In genomic region chr2:93198846-93199245, GRCm38 (mm10) we compare ENCODE assay signal across 9 mouse cellular contexts. TPM values are rescaled to one million over a fixed set of nuclear protein-coding genes. Genes with fewer than 3 reads are reported as not detected.
DNase-seq lines count a peak whose midpoint lies in the region; ATAC-seq lines count a peak whose summit lies in the region.
"Had no signal": no experiment of that assay in that cellular context is flagged by ENCODE, and none has a peak within 500 bp of the region (broad histone marks: within the 10 kb centered on the region; RNA-seq: fewer than 3 reads in every experiment).

No protein-coding gene starts in this region.

- intact Hi-C loops in heart, postnatal 10 days (cut with DNase I), result loop anchor here (1.0 to 5.0 kb wide), 2 partner anchors 130 to 297 kb away; no protein-coding TSS in a partner anchor

- peak; percentile 91 to 95 for DNase-seq in CD8-positive naive resting alpha-beta T cell, adult 2 months (ENCODE audit: low read depth in 2 of 2, low spot score in 2 of 2)
- DNase-seq in brain, embryonic 18.5 days (ENCODE audit: low read depth, low spot score), result peak; percentile 62
- peak; percentile 95 for DNase-seq in forebrain, embryonic 11.5 days (ENCODE audit: low spot score)
- peak; percentile 94 to 98 for DNase-seq in heart, postnatal 10 days
- DNase-seq in kidney, postnatal 25 days, result peak; percentile 89 to 98
- peak; percentile 67 for DNase-seq in liver, embryonic 13.5 days
- peak; percentile 91 for DNase-seq in neural tube, embryonic 11.5 days (ENCODE audit: low spot score)

- H3K9ac ChIP-seq in forebrain, embryonic 11.5 days (ENCODE audit: low read length), result no peak overlapping the region
- H3K9ac ChIP-seq in liver, embryonic 13.5 days, result no peak overlapping the region
- H3K9ac ChIP-seq in neural tube, embryonic 11.5 days (ENCODE audit: low read length), result no peak overlapping the region
- no peak overlapping the region for H3K9ac ChIP-seq in stomach, embryonic 14.5 days (replicated peaks; ENCODE audit: low read depth, low read length)
- H3K9ac ChIP-seq: embryonic facial prominence, embryonic 13.5 days had no signal

- 29% methylated on average over 3 of the region's 3 CpGs for WGBS in forebrain, embryonic 11.5 days
- 18% methylated on average over 3 of the region's 3 CpGs for WGBS in liver, embryonic 13.5 days (ENCODE audit: insufficient replicate concordance)
- 31% methylated on average over 3 of the region's 3 CpGs for WGBS in neural tube, embryonic 11.5 days
- 10% methylated on average over 3 of the region's 3 CpGs for WGBS in stomach, embryonic 14.5 days

- no peak overlapping the region for H3K27ac ChIP-seq in forebrain, embryonic 11.5 days (ENCODE audit: low read depth, low read length)
- H3K27ac ChIP-seq in liver, embryonic 13.5 days, result no peak overlapping the region
- H3K27ac ChIP-seq in neural tube, embryonic 11.5 days (ENCODE audit: low read depth, low read length), result no peak overlapping the region
- no peak overlapping the region for H3K27ac ChIP-seq in stomach, embryonic 14.5 days (ENCODE audit: low read length)
- H3K27ac ChIP-seq: embryonic facial prominence, embryonic 13.5 days had no signal

- H3K4me3 ChIP-seq in forebrain, embryonic 11.5 days (ENCODE audit: low read depth, low read length), result no peak overlapping the region
- no peak overlapping the region for H3K4me3 ChIP-seq in liver, embryonic 13.5 days (replicated peaks)
- no peak overlapping the region for H3K4me3 ChIP-seq in neural tube, embryonic 11.5 days (ENCODE audit: low read depth, low read length)
- H3K4me3 ChIP-seq in stomach, embryonic 14.5 days (ENCODE audit: low read depth, low read length), result no peak overlapping the region
- H3K4me3 ChIP-seq: embryonic facial prominence, embryonic 13.5 days had no signal

- no peaks in the 10 kb centered on the region for H3K27me3 ChIP-seq in forebrain, embryonic 11.5 days (ENCODE audit: control insufficient read depth, insufficient read depth, low read length)
- H3K27me3 ChIP-seq in liver, embryonic 13.5 days, result 0 out of 2 replicates have a peak, but pooled peaks cover 5% of the 10 kb centered on the region
- H3K27me3 ChIP-seq in neural tube, embryonic 11.5 days (ENCODE audit: control insufficient read depth, insufficient read depth, low read length), result no peaks in the 10 kb centered on the region
- H3K27me3 ChIP-seq in stomach, embryonic 14.5 days (ENCODE audit: control insufficient read depth, insufficient read depth, low read length), result no peaks in the 10 kb centered on the region
- H3K27me3 ChIP-seq: embryonic facial prominence, embryonic 13.5 days had no signal

- H3K36me3 ChIP-seq in forebrain, embryonic 11.5 days (ENCODE audit: control insufficient read depth, insufficient read depth, low read length), result no peaks in the 10 kb centered on the region; the same call in 1 of the 2 replicates
- no peaks in the 10 kb centered on the region for H3K36me3 ChIP-seq in liver, embryonic 13.5 days
- peaks cover 2% of the 10 kb centered on the region for H3K36me3 ChIP-seq in neural tube, embryonic 11.5 days (ENCODE audit: control insufficient read depth, insufficient read depth, low read length)
- no peaks in the 10 kb centered on the region for H3K36me3 ChIP-seq in stomach, embryonic 14.5 days (ENCODE audit: control insufficient read depth, insufficient read depth, low read length)

- peak; percentile 51 for ATAC-seq in forebrain, embryonic 11.5 days (replicated peaks; ENCODE audit: low FRiP score)
- no peak; the same call in 1 of the 2 replicates for ATAC-seq in liver, embryonic 13.5 days (ENCODE audit: low read depth)
- ATAC-seq in neural tube, embryonic 11.5 days (ENCODE audit: insufficient read depth, low FRiP score, low TSS enrichment), result peak; percentile 57
- ATAC-seq in stomach, embryonic 14.5 days (ENCODE audit: insufficient number of reproducible peaks, insufficient read depth, low FRiP score, low read depth), result peak; percentile 11; the same call in 1 of the 2 replicates

- no peaks in the 10 kb centered on the region for H3K9me3 ChIP-seq in forebrain, embryonic 11.5 days (ENCODE audit: control insufficient read depth, low read length)
- no peaks in the 10 kb centered on the region for H3K9me3 ChIP-seq in liver, embryonic 13.5 days (replicated peaks)
- H3K9me3 ChIP-seq in neural tube, embryonic 11.5 days (ENCODE audit: control insufficient read depth, low read length), result no peaks in the 10 kb centered on the region
- H3K9me3 ChIP-seq in stomach, embryonic 14.5 days (ENCODE audit: control insufficient read depth, low read depth, low read length), result no peaks in the 10 kb centered on the region
- H3K9me3 ChIP-seq: embryonic facial prominence, embryonic 13.5 days had no signal

- H3K4me1 ChIP-seq in forebrain, embryonic 11.5 days (replicated peaks; ENCODE audit: control insufficient read depth, insufficient read depth, low read length), result peaks cover 6% of the 10 kb centered on the region; the same call in 1 of the 2 replicates
- H3K4me1 ChIP-seq in liver, embryonic 13.5 days (replicated peaks), result peaks cover 4% of the 10 kb centered on the region; the same call in 1 of the 2 replicates
- peaks cover 22% of the 10 kb centered on the region for H3K4me1 ChIP-seq in neural tube, embryonic 11.5 days (ENCODE audit: control insufficient read depth, insufficient read depth, low read length)
- peaks cover 8% of the 10 kb centered on the region; the same call in 1 of the 2 replicates for H3K4me1 ChIP-seq in stomach, embryonic 14.5 days (ENCODE audit: control insufficient read depth, insufficient read depth, low read length)

- H3K4me2 ChIP-seq in forebrain, embryonic 11.5 days (ENCODE audit: low read depth, low read length, severe bottlenecking), result no peak overlapping the region
- H3K4me2 ChIP-seq in liver, embryonic 13.5 days, result no peak overlapping the region
- H3K4me2 ChIP-seq in neural tube, embryonic 11.5 days (ENCODE audit: low read depth), result no peak overlapping the region
- no peak overlapping the region for H3K4me2 ChIP-seq in stomach, embryonic 14.5 days (replicated peaks; ENCODE audit: low read depth, low read length)
- H3K4me2 ChIP-seq: embryonic facial prominence, embryonic 13.5 days had no signal

RNA-seq across cellular contexts. Expression of gene Trp53i11, which starts 11.5 kb away (rescaled TPM):
- polyA plus RNA-seq in forebrain, embryonic 11.5 days (2014; fragmentation: Nextera tagmentation; extraction: Ambion mirVana), result 155 and 170 TPM in 2 replicates
- 10 to 100 TPM; 77.4 to 80.7 TPM for total RNA-seq in heart, postnatal 10 days (2021)
- 1.5 and 2.2 TPM in 2 replicates for polyA plus RNA-seq in liver, embryonic 13.5 days (2015; fragmentation: Nextera tagmentation; extraction: Ambion mirVana)
- polyA plus RNA-seq in neural tube, embryonic 11.5 days (2014; fragmentation: Nextera tagmentation; extraction: Ambion mirVana), result 228 and 261 TPM in 2 replicates
- 54.6 and 56.6 TPM in 2 replicates for polyA plus RNA-seq in stomach, embryonic 14.5 days (2014; fragmentation: Nextera tagmentation; extraction: Ambion mirVana)

Comparison
In these comparisons a context has a peak if more than half of its experiments do, and no peak if none do; other contexts are left out.
1. RNA of gene Trp53i11, which starts 11.5 kb away (polyA plus RNA-seq): 228 to 261 TPM in neural tube, embryonic 11.5 days, 155 to 170 TPM in forebrain, embryonic 11.5 days and 54.6 to 56.6 TPM in stomach, embryonic 14.5 days; 1.5 to 2.2 TPM in liver, embryonic 13.5 days; every median in the first group is over 10 times any median in the second.
2. Peak in every context shown above with its lines, with median percentiles within 50 percentile points of each other: DNase-seq.